Mouse (Mus musculus): ENCODE data around the gene Pla2g2f. TPM values are rescaled to one million over a fixed set of nuclear protein-coding genes. Genes with fewer than 3 reads are reported as not detected.
A peak's percentile ranks its signal among the peaks of the same experiment; 100 is the strongest.

Pla2g2f gene
- polyA plus RNA-seq, 1 experiment from 2014 or later: 6.5 TPM

- H3K9ac ChIP-seq (ENCODE audit: low read depth, low read length): no peak overlapping the region
- H3K27ac ChIP-seq (replicated peaks; ENCODE audit: low read depth, low read length): no peak overlapping the region
- no peak for DNase-seq (ENCODE audit: low spot score)
- no peak overlapping the region for H3K4me2 ChIP-seq (ENCODE audit: low read depth, low read length)
- no peaks in the 10 kb centered on the region for H3K9me3 ChIP-seq (ENCODE audit: control insufficient read depth, low read length)
- H3K27me3 ChIP-seq (replicated peaks; ENCODE audit: control insufficient read depth, insufficient read depth, low read length): no peaks in the 10 kb centered on the region
- H3K4me1 ChIP-seq (ENCODE audit: control insufficient read depth, insufficient read depth, low read length): no peaks in the 10 kb centered on the region
- H3K36me3 ChIP-seq (ENCODE audit: control insufficient read depth, insufficient read depth, low read length): no peaks in the 10 kb centered on the region
- 82% methylated on average over 11 of the region's 11 CpGs for WGBS
- no peak for ATAC-seq (ENCODE audit: low read depth)
- H3K4me3 ChIP-seq (ENCODE audit: low read depth, low read length): no peak overlapping the region
These were observed 48.2 kb downstream of the Pla2g2f start for GRCm38 (mm10) chr4:138709246-138709645.

- WGBS: 8% methylated on average over 7 of the region's 7 CpGs
- Histone ChIP-seq H3K36me3 (ENCODE audit: control insufficient read depth, insufficient read depth, low read length) (no peaks in the 10 kb centered on the region), H3K9me3 (ENCODE audit: control insufficient read depth, low read length) (no peaks in the 10 kb centered on the region), H3K27ac (replicated peaks; ENCODE audit: low read depth, low read length) (no peak overlapping the region), H3K4me3 (ENCODE audit: low read depth, low read length) (no peak overlapping the region), H3K4me2 (ENCODE audit: low read depth, low read length) (no peak overlapping the region), H3K9ac (ENCODE audit: low read depth, low read length) (no peak overlapping the region), H3K27me3 (replicated peaks; ENCODE audit: control insufficient read depth, insufficient read depth, low read length) (no peaks in the 10 kb centered on the region), H3K4me1 (ENCODE audit: control insufficient read depth, insufficient read depth, low read length) (no peaks in the 10 kb centered on the region)
- DNase-seq (ENCODE audit: low spot score): peak; percentile 52
- 0 out of 2 replicates have a peak, but pooled peaks have one; percentile 41 for ATAC-seq (ENCODE audit: low read depth)
These were observed 48.8 kb downstream of the Pla2g2f start for GRCm38 (mm10) chr4:138708636-138709035.

GRCm38 (mm10) chr4:138706620-138707019 is 50.8 kb downstream of the Pla2g2f start:
- DNase-seq (ENCODE audit: low spot score) (no peak), ATAC-seq (ENCODE audit: low read depth) (no peak)
- no peak overlapping the region for H3K4me2 ChIP-seq (ENCODE audit: low read depth, low read length)
- H3K27ac ChIP-seq (replicated peaks; ENCODE audit: low read depth, low read length): no peak overlapping the region
- H3K9me3 ChIP-seq (ENCODE audit: control insufficient read depth, low read length): no peaks in the 10 kb centered on the region
- no peaks in the 10 kb centered on the region for H3K36me3 ChIP-seq (ENCODE audit: control insufficient read depth, insufficient read depth, low read length)
- no peaks in the 10 kb centered on the region for H3K4me1 ChIP-seq (ENCODE audit: control insufficient read depth, insufficient read depth, low read length)
- WGBS: 92% methylated on average over 7 of the region's 8 CpGs
- H3K9ac ChIP-seq (ENCODE audit: low read depth, low read length): no peak overlapping the region
- no peaks in the 10 kb centered on the region; the same call in 1 of the 2 replicates for H3K27me3 ChIP-seq (replicated peaks; ENCODE audit: control insufficient read depth, insufficient read depth, low read length)
- no peak overlapping the region for H3K4me3 ChIP-seq (ENCODE audit: low read depth, low read length)

GRCm38 (mm10) chr4:138704169-138704568 is 53.3 kb downstream of the Pla2g2f start:
- Histone ChIP-seq H3K4me3 (ENCODE audit: low read depth, low read length) (no peak overlapping the region), H3K4me1 (ENCODE audit: control insufficient read depth, insufficient read depth, low read length) (no peaks in the 10 kb centered on the region), H3K9me3 (ENCODE audit: control insufficient read depth, low read length) (no peaks in the 10 kb centered on the region), H3K9ac (ENCODE audit: low read depth, low read length) (no peak overlapping the region), H3K27me3 (replicated peaks; ENCODE audit: control insufficient read depth, insufficient read depth, low read length) (no peaks in the 10 kb centered on the region; the same call in 1 of the 2 replicates), H3K27ac (replicated peaks; ENCODE audit: low read depth, low read length) (no peak overlapping the region), H3K4me2 (ENCODE audit: low read depth, low read length) (no peak overlapping the region), H3K36me3 (ENCODE audit: control insufficient read depth, insufficient read depth, low read length) (no peaks in the 10 kb centered on the region)
- DNase-seq (ENCODE audit: low spot score) (no peak), ATAC-seq (ENCODE audit: low read depth) (no peak)
- 80% methylated on average over 4 of the region's 4 CpGs for WGBS

- Histone ChIP-seq H3K4me1 (ENCODE audit: control insufficient read depth, insufficient read depth, low read length) (no peaks in the 10 kb centered on the region), H3K9ac (ENCODE audit: low read depth, low read length) (no peak overlapping the region), H3K4me3 (ENCODE audit: low read depth, low read length) (no peak overlapping the region), H3K4me2 (ENCODE audit: low read depth, low read length) (no peak overlapping the region), H3K36me3 (ENCODE audit: control insufficient read depth, insufficient read depth, low read length) (no peaks in the 10 kb centered on the region), H3K27me3 (replicated peaks; ENCODE audit: control insufficient read depth, insufficient read depth, low read length) (no peaks in the 10 kb centered on the region; the same call in 1 of the 2 replicates), H3K27ac (replicated peaks; ENCODE audit: low read depth, low read length) (no peak overlapping the region), H3K9me3 (ENCODE audit: control insufficient read depth, low read length) (no peaks in the 10 kb centered on the region)
- 54% methylated on average over 7 of the region's 7 CpGs for WGBS
- ATAC-seq (ENCODE audit: low read depth) (no peak), DNase-seq (ENCODE audit: low spot score) (no peak)
These were observed 53.8 kb downstream of the Pla2g2f start for GRCm38 (mm10) chr4:138703591-138703990.

- ATAC-seq (ENCODE audit: low read depth) (no peak), DNase-seq (ENCODE audit: low spot score) (no peak)
- Histone ChIP-seq H3K9ac (ENCODE audit: low read depth, low read length) (no peak overlapping the region), H3K4me3 (ENCODE audit: low read depth, low read length) (no peak overlapping the region), H3K36me3 (ENCODE audit: control insufficient read depth, insufficient read depth, low read length) (no peaks in the 10 kb centered on the region), H3K27ac (replicated peaks; ENCODE audit: low read depth, low read length) (no peak overlapping the region), H3K4me2 (ENCODE audit: low read depth, low read length) (no peak overlapping the region), H3K9me3 (ENCODE audit: control insufficient read depth, low read length) (no peaks in the 10 kb centered on the region), H3K27me3 (replicated peaks; ENCODE audit: control insufficient read depth, insufficient read depth, low read length) (no peaks in the 10 kb centered on the region; the same call in 1 of the 2 replicates), H3K4me1 (ENCODE audit: control insufficient read depth, insufficient read depth, low read length) (no peaks in the 10 kb centered on the region)
- 76% methylated on average over 8 of the region's 8 CpGs for WGBS
These were observed 54.9 kb downstream of the Pla2g2f start for GRCm38 (mm10) chr4:138702528-138702927.

GRCm38 (mm10) chr4:138702031-138702430 is 55.4 kb downstream of the Pla2g2f start:
- Histone ChIP-seq H3K9ac (ENCODE audit: low read depth, low read length) (no peak overlapping the region), H3K4me1 (ENCODE audit: control insufficient read depth, insufficient read depth, low read length) (no peaks in the 10 kb centered on the region), H3K4me3 (ENCODE audit: low read depth, low read length) (no peak overlapping the region), H3K36me3 (ENCODE audit: control insufficient read depth, insufficient read depth, low read length) (no peaks in the 10 kb centered on the region), H3K9me3 (ENCODE audit: control insufficient read depth, low read length) (no peaks in the 10 kb centered on the region), H3K27me3 (replicated peaks; ENCODE audit: control insufficient read depth, insufficient read depth, low read length) (peaks cover 2% of the 10 kb centered on the region; the same call in 1 of the 2 replicates), H3K27ac (replicated peaks; ENCODE audit: low read depth, low read length) (no peak overlapping the region), H3K4me2 (ENCODE audit: low read depth, low read length) (no peak overlapping the region)
- ATAC-seq (ENCODE audit: low read depth): no peak
- no peak for DNase-seq (ENCODE audit: low spot score)
- 77% methylated on average over 2 of the region's 2 CpGs for WGBS

GRCm38 (mm10) chr4:138701111-138701510 is 56.3 kb downstream of the Pla2g2f start:
- no peaks in the 10 kb centered on the region for H3K4me1 ChIP-seq (ENCODE audit: control insufficient read depth, insufficient read depth, low read length)
- no peak overlapping the region for H3K4me3 ChIP-seq (ENCODE audit: low read depth, low read length)
- peaks cover 6% of the 10 kb centered on the region; the same call in 1 of the 2 replicates for H3K27me3 ChIP-seq (replicated peaks; ENCODE audit: control insufficient read depth, insufficient read depth, low read length)
- H3K27ac ChIP-seq (replicated peaks; ENCODE audit: low read depth, low read length): no peak overlapping the region
- no peaks in the 10 kb centered on the region for H3K36me3 ChIP-seq (ENCODE audit: control insufficient read depth, insufficient read depth, low read length)
- H3K9me3 ChIP-seq (ENCODE audit: control insufficient read depth, low read length): no peaks in the 10 kb centered on the region
- 62% methylated on average over 8 of the region's 8 CpGs for WGBS
- ATAC-seq (ENCODE audit: low read depth) (no peak), DNase-seq (ENCODE audit: low spot score) (no peak)
- H3K9ac ChIP-seq (ENCODE audit: low read depth, low read length): no peak overlapping the region
- H3K4me2 ChIP-seq (ENCODE audit: low read depth, low read length): no peak overlapping the region

Data from embryonic facial prominence, embryonic 14.5 days (tissue).